Mouse (Mus musculus): Measurements from ENCODE around the gene Pgbd5.

- TF ChIP-seq CTCF (conservative IDR thresholded peaks at IDR 0.05; ENCODE audit: low read length) (no peak), NANOG (IDR thresholded peaks at IDR 0.05; ENCODE audit: borderline replicate concordance, low read length) (no peak)
Observed at GRCm38 (mm10) chr8:124395392-124395791, 44.1 kb downstream of the Pgbd5 start.
